Mouse (Mus musculus): ENCODE measurements at regions not wholly inside any gene's neighbourhood (a gene's known extent, or its start where the extent isn't known, plus 50 kb on each side); places are given as distances from the start of the nearest gene placed in this dataset.

DNA sequence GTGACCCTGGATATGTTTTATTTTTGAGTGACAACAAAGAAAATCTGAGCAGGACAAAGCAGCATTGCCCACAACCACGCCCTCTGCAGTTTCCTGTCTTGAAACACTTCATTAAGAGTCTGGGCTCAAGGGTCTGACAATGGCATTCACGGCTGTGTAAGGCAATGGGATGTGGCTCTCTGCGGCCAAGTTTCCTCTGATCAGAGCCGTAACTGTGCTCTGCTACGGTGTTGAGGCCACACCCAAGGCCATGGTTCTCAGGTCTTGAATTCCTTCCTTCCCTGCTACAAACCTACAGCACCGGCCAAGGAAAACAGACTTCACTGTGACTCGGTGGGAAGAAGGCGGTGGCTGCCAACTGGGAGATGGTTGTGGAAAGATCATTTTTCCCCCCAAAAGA is 108.4 kb upstream of the Sox5 start:
- Histone ChIP-seq H3K4me2 (replicated peaks; ENCODE audit: low read depth) (no peak overlapping the region), H3K9ac (ENCODE audit: low read depth, low read length) (no peak overlapping the region), H3K27me3 (replicated peaks; ENCODE audit: control insufficient read depth, insufficient read depth, low read length) (no peaks in the 10 kb centered on the region), H3K27ac (ENCODE audit: low read depth, low read length) (no peak overlapping the region), H3K4me1 (replicated peaks; ENCODE audit: control insufficient read depth, insufficient read depth, low read length) (no peaks in the 10 kb centered on the region), H3K9me3 (ENCODE audit: control insufficient read depth) (no peaks in the 10 kb centered on the region), H3K4me3 (ENCODE audit: low read depth, low read length) (no peak overlapping the region), H3K36me3 (ENCODE audit: control insufficient read depth, insufficient read depth) (no peaks in the 10 kb centered on the region)
- TF ChIP-seq CTCF (IDR thresholded peaks at IDR 0.05; ENCODE audit: low read depth) = no peak
- ATAC-seq = no peak
- WGBS = 43% methylated on average over 8 of the region's 8 CpGs

DNA sequence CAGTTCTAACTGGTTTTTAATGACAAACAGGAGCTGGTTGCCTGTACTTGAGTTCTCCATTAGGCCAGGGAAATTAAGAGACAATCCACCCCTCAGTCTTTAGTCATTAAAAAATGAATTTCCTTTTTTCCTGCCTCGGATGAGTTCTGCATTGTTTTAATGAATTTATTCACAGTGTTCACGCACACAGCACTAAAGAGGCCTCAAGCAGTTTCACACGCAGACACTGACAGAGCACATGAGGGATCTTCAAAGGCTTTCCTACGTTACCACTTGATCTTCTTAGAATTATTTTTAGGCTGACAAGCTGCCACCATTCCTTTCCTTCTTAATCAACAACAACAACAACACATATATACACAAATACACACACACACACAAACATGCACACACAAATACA is 101.3 kb upstream of the Sox5 start:
- no peak overlapping the region for H3K9ac ChIP-seq (ENCODE audit: low read depth, low read length)
- TF ChIP-seq CTCF (IDR thresholded peaks at IDR 0.05; ENCODE audit: low read depth) = no peak
- H3K9me3 ChIP-seq (ENCODE audit: control insufficient read depth) = no peaks in the 10 kb centered on the region
- no peaks in the 10 kb centered on the region for H3K36me3 ChIP-seq (ENCODE audit: control insufficient read depth, insufficient read depth)
- H3K27me3 ChIP-seq (replicated peaks; ENCODE audit: control insufficient read depth, insufficient read depth, low read length) = no peaks in the 10 kb centered on the region
- no peak overlapping the region for H3K4me3 ChIP-seq (ENCODE audit: low read depth, low read length)
- no peaks in the 10 kb centered on the region for H3K4me1 ChIP-seq (replicated peaks; ENCODE audit: control insufficient read depth, insufficient read depth, low read length)
- 77% methylated on average over 4 of the region's 4 CpGs for WGBS
- no peak for ATAC-seq
- H3K4me2 ChIP-seq (replicated peaks; ENCODE audit: low read depth) = no peak overlapping the region
- H3K27ac ChIP-seq (ENCODE audit: low read depth, low read length) = no peak overlapping the region

DNA sequence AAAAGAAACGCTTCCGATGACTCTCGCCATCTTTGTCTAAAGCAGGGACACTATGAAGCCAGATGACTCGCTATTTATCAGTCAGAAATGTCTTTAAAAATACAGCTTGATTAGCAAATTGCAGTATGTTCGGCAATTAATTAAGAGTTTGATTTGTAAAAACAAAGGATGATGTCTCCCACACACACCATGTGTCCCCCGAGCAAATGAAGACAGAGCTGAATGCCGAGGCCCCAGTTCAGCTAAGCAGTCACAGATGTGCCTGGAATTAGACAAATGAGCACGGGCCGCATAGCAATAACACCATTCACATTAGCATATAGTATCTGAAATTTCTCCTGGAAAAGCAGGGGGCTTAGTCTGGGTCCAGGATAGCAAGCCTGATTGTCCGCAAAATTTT is 98.3 kb upstream of the Sox5 start:
- Histone ChIP-seq H3K4me2 (replicated peaks; ENCODE audit: low read depth) (no peak overlapping the region), H3K9me3 (ENCODE audit: control insufficient read depth) (no peaks in the 10 kb centered on the region), H3K27ac (ENCODE audit: low read depth, low read length) (no peak overlapping the region), H3K9ac (ENCODE audit: low read depth, low read length) (no peak overlapping the region), H3K27me3 (replicated peaks; ENCODE audit: control insufficient read depth, insufficient read depth, low read length) (no peaks in the 10 kb centered on the region), H3K36me3 (ENCODE audit: control insufficient read depth, insufficient read depth) (no peaks in the 10 kb centered on the region), H3K4me1 (replicated peaks; ENCODE audit: control insufficient read depth, insufficient read depth, low read length) (no peaks in the 10 kb centered on the region), H3K4me3 (ENCODE audit: low read depth, low read length) (no peak overlapping the region)
- no peak for TF ChIP-seq CTCF (IDR thresholded peaks at IDR 0.05; ENCODE audit: low read depth)
- ATAC-seq = no peak
- WGBS = 90% methylated on average over 10 of the region's 10 CpGs

DNA sequence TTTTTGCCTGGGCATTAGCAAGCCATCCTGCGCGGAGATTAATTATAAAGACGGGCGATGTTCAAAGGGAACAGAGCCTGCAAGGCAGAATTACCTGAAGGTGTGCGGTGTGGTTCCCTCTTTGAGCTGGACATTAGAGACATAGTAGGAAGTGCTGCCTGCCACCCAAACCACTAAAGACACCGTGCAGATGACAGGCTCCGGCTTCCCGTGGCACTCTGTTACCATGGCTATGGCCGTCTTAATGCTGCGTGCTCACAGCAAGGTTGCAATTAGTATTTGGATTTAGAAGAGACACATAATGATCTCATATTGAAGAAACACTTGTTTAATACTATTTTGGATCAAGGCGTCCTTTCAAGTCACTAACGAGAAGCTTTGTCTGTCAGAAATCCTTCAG is 95.0 kb upstream of the Sox5 start:
- H3K4me2 ChIP-seq (replicated peaks; ENCODE audit: low read depth) = no peak overlapping the region
- H3K9me3 ChIP-seq (ENCODE audit: control insufficient read depth) = no peaks in the 10 kb centered on the region
- no peaks in the 10 kb centered on the region for H3K36me3 ChIP-seq (ENCODE audit: control insufficient read depth, insufficient read depth)
- H3K4me3 ChIP-seq (ENCODE audit: low read depth, low read length) = no peak overlapping the region
- H3K4me1 ChIP-seq (replicated peaks; ENCODE audit: control insufficient read depth, insufficient read depth, low read length) = no peaks in the 10 kb centered on the region
- no peak for ATAC-seq
- H3K9ac ChIP-seq (ENCODE audit: low read depth, low read length) = no peak overlapping the region
- no peak for TF ChIP-seq CTCF (IDR thresholded peaks at IDR 0.05; ENCODE audit: low read depth)
- H3K27me3 ChIP-seq (replicated peaks; ENCODE audit: control insufficient read depth, insufficient read depth, low read length) = no peaks in the 10 kb centered on the region
- no peak overlapping the region for H3K27ac ChIP-seq (ENCODE audit: low read depth, low read length)
- WGBS = 92% methylated on average over 12 of the region's 12 CpGs

GRCm38 (mm10) chr6:144875862-144876261 is 94.1 kb upstream of the Sox5 start:
- H3K36me3 ChIP-seq (ENCODE audit: control insufficient read depth, insufficient read depth) = no peaks in the 10 kb centered on the region
- ATAC-seq = no peak
- no peak for TF ChIP-seq CTCF (IDR thresholded peaks at IDR 0.05; ENCODE audit: low read depth)
- H3K27ac ChIP-seq (ENCODE audit: low read depth, low read length) = no peak overlapping the region
- 55% methylated on average over 9 of the region's 9 CpGs for WGBS
- no peaks in the 10 kb centered on the region for H3K9me3 ChIP-seq (ENCODE audit: control insufficient read depth)
- no peaks in the 10 kb centered on the region for H3K27me3 ChIP-seq (replicated peaks; ENCODE audit: control insufficient read depth, insufficient read depth, low read length)
- no peak overlapping the region for H3K4me3 ChIP-seq (ENCODE audit: low read depth, low read length)
- no peak overlapping the region for H3K9ac ChIP-seq (ENCODE audit: low read depth, low read length)
- H3K4me2 ChIP-seq (replicated peaks; ENCODE audit: low read depth) = no peak overlapping the region
- no peaks in the 10 kb centered on the region for H3K4me1 ChIP-seq (replicated peaks; ENCODE audit: control insufficient read depth, insufficient read depth, low read length)

GRCm38 (mm10) chr6:144874251-144874650 is 92.5 kb upstream of the Sox5 start:
- Histone ChIP-seq H3K27me3 (replicated peaks; ENCODE audit: control insufficient read depth, insufficient read depth, low read length) (no peaks in the 10 kb centered on the region), H3K36me3 (ENCODE audit: control insufficient read depth, insufficient read depth) (no peaks in the 10 kb centered on the region), H3K4me2 (replicated peaks; ENCODE audit: low read depth) (no peak overlapping the region), H3K9me3 (ENCODE audit: control insufficient read depth) (no peaks in the 10 kb centered on the region), H3K4me3 (ENCODE audit: low read depth, low read length) (no peak overlapping the region), H3K4me1 (replicated peaks; ENCODE audit: control insufficient read depth, insufficient read depth, low read length) (no peaks in the 10 kb centered on the region), H3K9ac (ENCODE audit: low read depth, low read length) (no peak overlapping the region), H3K27ac (ENCODE audit: low read depth, low read length) (no peak overlapping the region)
- TF ChIP-seq CTCF (IDR thresholded peaks at IDR 0.05; ENCODE audit: low read depth) = no peak
- no peak for ATAC-seq
- 84% methylated on average over 5 of the region's 5 CpGs for WGBS

- TF ChIP-seq CTCF (IDR thresholded peaks at IDR 0.05; ENCODE audit: low read depth) = no peak
- H3K27ac ChIP-seq (ENCODE audit: low read depth, low read length) = no peak overlapping the region
- H3K27me3 ChIP-seq (replicated peaks; ENCODE audit: control insufficient read depth, insufficient read depth, low read length) = no peaks in the 10 kb centered on the region
- 92% methylated on average over 8 of the region's 8 CpGs for WGBS
- no peaks in the 10 kb centered on the region for H3K36me3 ChIP-seq (ENCODE audit: control insufficient read depth, insufficient read depth)
- no peak overlapping the region for H3K9ac ChIP-seq (ENCODE audit: low read depth, low read length)
- no peak for ATAC-seq
- no peaks in the 10 kb centered on the region for H3K4me1 ChIP-seq (replicated peaks; ENCODE audit: control insufficient read depth, insufficient read depth, low read length)
- H3K9me3 ChIP-seq (ENCODE audit: control insufficient read depth) = no peaks in the 10 kb centered on the region
- H3K4me2 ChIP-seq (replicated peaks; ENCODE audit: low read depth) = no peak overlapping the region
- no peak overlapping the region for H3K4me3 ChIP-seq (ENCODE audit: low read depth, low read length)
These were observed 89.2 kb upstream of the Sox5 start for GRCm38 (mm10) chr6:144870949-144871348.

All from intestine, postnatal 0 days (tissue).